Comparison of ENCODE assay signal across 8 mouse cellular contexts in the genomic region with DNA sequence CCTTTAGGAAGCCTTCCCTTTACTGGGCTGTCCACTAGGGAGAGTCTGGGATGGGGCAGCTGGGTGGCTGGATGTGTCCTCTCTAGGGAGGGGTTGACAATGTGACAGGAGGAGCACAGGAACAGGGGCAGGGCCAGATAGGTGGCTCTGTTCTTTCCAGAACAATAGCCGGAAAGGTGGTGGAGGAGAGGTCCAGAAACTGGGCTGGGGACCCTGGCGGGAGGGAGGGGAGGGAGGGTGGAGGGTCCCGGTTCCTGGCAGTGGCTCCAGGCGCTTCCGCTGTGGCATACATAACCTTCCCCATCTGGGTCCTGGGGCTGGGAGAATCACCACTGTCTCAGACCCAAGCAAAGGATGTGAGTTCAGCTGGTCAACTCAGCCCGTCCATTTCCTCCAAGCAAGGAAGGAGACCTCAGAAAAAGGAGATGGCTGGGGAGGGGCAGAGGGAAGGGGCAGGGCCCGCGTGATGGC. TPM values are rescaled to one million over a fixed set of nuclear protein-coding genes. Genes with fewer than 3 reads are reported as not detected.
DNase-seq lines count a peak whose midpoint lies in the region; ATAC-seq lines count a peak whose summit lies in the region.

No protein-coding gene starts in this region.

- no peak overlapping the region for H3K9ac ChIP-seq in forebrain, embryonic 11.5 days (ENCODE audit: low read length)
- H3K9ac ChIP-seq in midbrain, embryonic 16.5 days (ENCODE audit: low read depth, low read length): peak overlapping the region; percentile 43; the same call in 1 of the 2 replicates

- peak overlapping the region; percentile 68 for H3K27ac ChIP-seq in forebrain, embryonic 10.5 days
- H3K27ac ChIP-seq in forebrain, embryonic 11.5 days (ENCODE audit: low read depth, low read length): no peak overlapping the region; the same call in none of the 2 replicates
- peak overlapping the region; percentile 47 for H3K27ac ChIP-seq in limb, embryonic 10.5 days
- H3K27ac ChIP-seq in midbrain, embryonic 16.5 days (ENCODE audit: low read length): peak overlapping the region; percentile 67

- H3K36me3 ChIP-seq in forebrain, embryonic 10.5 days (replicated peaks): peaks cover 75% of the 10 kb centered on the region
- H3K36me3 ChIP-seq in forebrain, embryonic 11.5 days (ENCODE audit: control insufficient read depth, insufficient read depth, low read length): peaks cover 3% of the 10 kb centered on the region; the same call in 1 of the 2 replicates
- H3K36me3 ChIP-seq in limb, embryonic 10.5 days: peaks cover 77% of the 10 kb centered on the region
- no peaks in the 10 kb centered on the region for H3K36me3 ChIP-seq in midbrain, embryonic 16.5 days (ENCODE audit: control insufficient read depth, insufficient read depth, low read length)

- H3K4me2 ChIP-seq in forebrain, embryonic 11.5 days (ENCODE audit: low read depth, low read length, severe bottlenecking): no peak overlapping the region
- peak overlapping the region; percentile 91 for H3K4me2 ChIP-seq in midbrain, embryonic 16.5 days (ENCODE audit: low read length)

- H3K27me3 ChIP-seq in forebrain, embryonic 10.5 days (ENCODE audit: poor library complexity, severe bottlenecking): no peaks in the 10 kb centered on the region
- H3K27me3 ChIP-seq in forebrain, embryonic 11.5 days (ENCODE audit: control insufficient read depth, insufficient read depth, low read length): no peaks in the 10 kb centered on the region
- H3K27me3 ChIP-seq in limb, embryonic 10.5 days (ENCODE audit: low read depth, poor library complexity, severe bottlenecking): no peaks in the 10 kb centered on the region
- no peaks in the 10 kb centered on the region for H3K27me3 ChIP-seq in midbrain, embryonic 16.5 days (ENCODE audit: control insufficient read depth, insufficient read depth, low read depth, low read length)

- ATAC-seq in forebrain, embryonic 11.5 days (replicated peaks; ENCODE audit: low FRiP score): no peak
- no peak for ATAC-seq in midbrain, embryonic 16.5 days
- ATAC-seq in megakaryocyte progenitor cell, adult 5-6 weeks (replicated peaks; ENCODE audit: poor library complexity): no peak

- H3K4me3 ChIP-seq in forebrain, embryonic 10.5 days: no peak overlapping the region
- H3K4me3 ChIP-seq in forebrain, embryonic 11.5 days (ENCODE audit: low read depth, low read length): no peak overlapping the region
- no peak overlapping the region for H3K4me3 ChIP-seq in limb, embryonic 10.5 days
- H3K4me3 ChIP-seq in midbrain, embryonic 16.5 days (ENCODE audit: low read depth, low read length): no peak overlapping the region

- intact Hi-C loops in heart, postnatal 36 days (cut with DNase I): loop anchor here (1.0 kb wide), 1 partner anchor 30 kb away; no protein-coding TSS in a partner anchor

- no peak for DNase-seq in forebrain, embryonic 10.5 days (ENCODE audit: extremely low spot score, low spot score)
- DNase-seq in forebrain, embryonic 11.5 days (ENCODE audit: low spot score): no peak
- DNase-seq in heart, postnatal 36 days: peak; percentile 59 to 65
- no peak for DNase-seq in limb, embryonic 10.5 days (ENCODE audit: low spot score)
- no peak for DNase-seq in right cerebral cortex, adult 2 months (ENCODE audit: low spot score in 2 of 2)
- no peak for DNase-seq in cerebellum, postnatal 25 days

- no peaks in the 10 kb centered on the region for H3K9me3 ChIP-seq in forebrain, embryonic 10.5 days
- H3K9me3 ChIP-seq in forebrain, embryonic 11.5 days (ENCODE audit: control insufficient read depth, low read length): no peaks in the 10 kb centered on the region
- no peaks in the 10 kb centered on the region for H3K9me3 ChIP-seq in limb, embryonic 10.5 days (replicated peaks)
- no peaks in the 10 kb centered on the region for H3K9me3 ChIP-seq in midbrain, embryonic 16.5 days (replicated peaks; ENCODE audit: control insufficient read depth, low read length, poor library complexity, severe bottlenecking)

- WGBS in forebrain, embryonic 10.5 days: 74% methylated on average over 8 of the region's 8 CpGs
- 76% methylated on average over 8 of the region's 8 CpGs for WGBS in forebrain, embryonic 11.5 days
- WGBS in limb, embryonic 10.5 days: 68% methylated on average over 8 of the region's 8 CpGs
- WGBS in midbrain, embryonic 16.5 days: 59% methylated on average over 8 of the region's 8 CpGs

- peaks cover 70% of the 10 kb centered on the region for H3K4me1 ChIP-seq in forebrain, embryonic 10.5 days
- H3K4me1 ChIP-seq in forebrain, embryonic 11.5 days (replicated peaks; ENCODE audit: control insufficient read depth, insufficient read depth, low read length): peaks cover 31% of the 10 kb centered on the region
- H3K4me1 ChIP-seq in limb, embryonic 10.5 days: peaks cover 62% of the 10 kb centered on the region
- H3K4me1 ChIP-seq in midbrain, embryonic 16.5 days (ENCODE audit: control insufficient read depth, insufficient read depth, low read length): peaks cover 32% of the 10 kb centered on the region

RNA-seq across cellular contexts. Expression of gene Caskin2, which starts 4.1 kb away (rescaled TPM):
- polyA plus RNA-seq in forebrain, embryonic 10.5 days (2016; fragmentation: Nextera tagmentation; extraction: Ambion mirVana): 18.3 and 19.2 TPM in 2 replicates
- 20.4 and 21.2 TPM in 2 replicates for polyA plus RNA-seq in forebrain, embryonic 11.5 days (2014; fragmentation: Nextera tagmentation; extraction: Ambion mirVana)
- total RNA-seq in heart, postnatal 36 days (2021): 10 to 100 TPM; 48.6 to 50.6 TPM
- polyA plus RNA-seq in limb, embryonic 10.5 days (2016; fragmentation: Nextera tagmentation; extraction: Ambion mirVana): 18.1 and 18.9 TPM in 2 replicates
- polyA plus RNA-seq in midbrain, embryonic 16.5 days (2015; fragmentation: Nextera tagmentation; extraction: Ambion mirVana): 7.6 and 8.9 TPM in 2 replicates
- 2.7 and 4.3 TPM in 2 replicates for total RNA-seq in megakaryocyte progenitor cell, adult 5-6 weeks (2015)
- total RNA-seq in megakaryocyte progenitor cell, adult 5-6 weeks (2017): 1.5 and 3.5 TPM in 2 replicates

RNA-seq across cellular contexts. Expression of gene Tsen54, which starts 5.2 kb away (rescaled TPM):
- 34.7 and 41.0 TPM in 2 replicates for polyA plus RNA-seq in forebrain, embryonic 10.5 days (2016; fragmentation: Nextera tagmentation; extraction: Ambion mirVana)
- polyA plus RNA-seq in forebrain, embryonic 11.5 days (2014; fragmentation: Nextera tagmentation; extraction: Ambion mirVana): 29.4 and 33.4 TPM in 2 replicates
- 1 to 10 TPM; 8.7 to 9.7 TPM for total RNA-seq in heart, postnatal 36 days (2021)
- 42.5 and 48.8 TPM in 2 replicates for polyA plus RNA-seq in limb, embryonic 10.5 days (2016; fragmentation: Nextera tagmentation; extraction: Ambion mirVana)
- 23.7 and 24.2 TPM in 2 replicates for polyA plus RNA-seq in midbrain, embryonic 16.5 days (2015; fragmentation: Nextera tagmentation; extraction: Ambion mirVana)
- total RNA-seq in megakaryocyte progenitor cell, adult 5-6 weeks (2015): 4.0 and 9.0 TPM in 2 replicates
- 10.9 and 15.0 TPM in 2 replicates for total RNA-seq in megakaryocyte progenitor cell, adult 5-6 weeks (2017)

RNA-seq across cellular contexts. Expression of gene Llgl2, which starts 14.5 kb away (rescaled TPM):
- polyA plus RNA-seq in forebrain, embryonic 10.5 days (2016; fragmentation: Nextera tagmentation; extraction: Ambion mirVana): 7.5 and 7.6 TPM in 2 replicates
- 3.9 and 5.5 TPM in 2 replicates for polyA plus RNA-seq in forebrain, embryonic 11.5 days (2014; fragmentation: Nextera tagmentation; extraction: Ambion mirVana)
- total RNA-seq in heart, postnatal 36 days (2021): 10 to 100 TPM; 18.7 to 21.2 TPM
- 11.2 and 12.3 TPM in 2 replicates for polyA plus RNA-seq in limb, embryonic 10.5 days (2016; fragmentation: Nextera tagmentation; extraction: Ambion mirVana)
- polyA plus RNA-seq in midbrain, embryonic 16.5 days (2015; fragmentation: Nextera tagmentation; extraction: Ambion mirVana): 0.82 and 1.0 TPM in 2 replicates
- 3.3 and 4.1 TPM in 2 replicates for total RNA-seq in megakaryocyte progenitor cell, adult 5-6 weeks (2015)
- total RNA-seq in megakaryocyte progenitor cell, adult 5-6 weeks (2017): 3.0 and 4.8 TPM in 2 replicates

RNA-seq across cellular contexts. Expression of gene Tmem94, which starts 44.1 kb away (rescaled TPM):
- 36.8 and 38.1 TPM in 2 replicates for polyA plus RNA-seq in forebrain, embryonic 10.5 days (2016; fragmentation: Nextera tagmentation; extraction: Ambion mirVana)
- 25.9 and 28.9 TPM in 2 replicates for polyA plus RNA-seq in forebrain, embryonic 11.5 days (2014; fragmentation: Nextera tagmentation; extraction: Ambion mirVana)
- 100 to 1,000 TPM in 1 of 2 experiments, 10 to 100 TPM in 1; 92.3 to 101 TPM for total RNA-seq in heart, postnatal 36 days (2021)
- 30.6 and 37.7 TPM in 2 replicates for polyA plus RNA-seq in limb, embryonic 10.5 days (2016; fragmentation: Nextera tagmentation; extraction: Ambion mirVana)
- polyA plus RNA-seq in midbrain, embryonic 16.5 days (2015; fragmentation: Nextera tagmentation; extraction: Ambion mirVana): 25.1 and 25.6 TPM in 2 replicates
- total RNA-seq in megakaryocyte progenitor cell, adult 5-6 weeks (2015): 18.3 and 19.0 TPM in 2 replicates
- 22.9 and 24.9 TPM in 2 replicates for total RNA-seq in megakaryocyte progenitor cell, adult 5-6 weeks (2017)

RNA-seq across cellular contexts. Expression of gene Myo15b, which starts 48.9 kb away (rescaled TPM):
- 0.06 and 0.11 TPM in 2 replicates for polyA plus RNA-seq in forebrain, embryonic 10.5 days (2016; fragmentation: Nextera tagmentation; extraction: Ambion mirVana)
- polyA plus RNA-seq in forebrain, embryonic 11.5 days (2014; fragmentation: Nextera tagmentation; extraction: Ambion mirVana): 0.16 TPM in 1 of 2 replicates, not detected in the other
- under 1 TPM in 1 of 2 experiments, not detected in 1; 0.14 TPM for total RNA-seq in heart, postnatal 36 days (2021)
- polyA plus RNA-seq in limb, embryonic 10.5 days (2016; fragmentation: Nextera tagmentation; extraction: Ambion mirVana): 0.05 and 0.18 TPM in 2 replicates
- polyA plus RNA-seq in midbrain, embryonic 16.5 days (2015; fragmentation: Nextera tagmentation; extraction: Ambion mirVana): 0.09 TPM in 1 of 2 replicates, not detected in the other
- 2.6 and 5.5 TPM in 2 replicates for total RNA-seq in megakaryocyte progenitor cell, adult 5-6 weeks (2015)
- 1.6 and 5.1 TPM in 2 replicates for total RNA-seq in megakaryocyte progenitor cell, adult 5-6 weeks (2017)

Comparison
In these comparisons a context has a peak if more than half of its experiments do, and no peak if none do; other contexts are left out.
1. DNase-seq: peak in heart, postnatal 36 days (2 of 2); none in forebrain, embryonic 10.5 days (single experiment), forebrain, embryonic 11.5 days (single experiment), limb, embryonic 10.5 days (single experiment), right cerebral cortex, adult 2 months (0 of 2) and cerebellum, postnatal 25 days (0 of 2).